Mouse (Mus musculus): ENCODE data around the gene Sall4. TPM values are rescaled to one million over a fixed set of nuclear protein-coding genes. Genes with fewer than 3 reads are reported as not detected.

Gene Sall4
- total and polyA plus RNA-seq, 3 experiments = not detected

- Histone ChIP-seq H3K9ac (ENCODE audit: control insufficient read depth, low read depth, low read length, poor library complexity, severe bottlenecking) (no peak overlapping the region), H3K4me1 (ENCODE audit: control insufficient read depth in 1 of 2, insufficient read depth in 2 of 2, low read length in 2 of 2) (no peaks in the 10 kb centered on the region), H3K27me3 (ENCODE audit: control insufficient read depth in 1 of 2, insufficient read depth in 2 of 2, low read length in 2 of 2) (no peaks in the 10 kb centered on the region), H3K9me3 (replicated peaks; ENCODE audit: insufficient read depth, low read length) (no peaks in the 10 kb centered on the region), H3K79me2 (ENCODE audit: control insufficient read depth, insufficient read depth, low read length, poor library complexity) (no peaks in the 10 kb centered on the region), H3K27ac (ENCODE audit: control insufficient read depth, low read depth, low read length) (no peak overlapping the region), H3K4me3 (ENCODE audit: control insufficient read depth in 1 of 2, insufficient read depth in 1 of 2, low read depth in 2 of 2, low read length in 2 of 2) (no peak overlapping the region), H3K36me3 (ENCODE audit: control insufficient read depth in 1 of 2, insufficient read depth in 2 of 2, low read length in 2 of 2) (no peaks in the 10 kb centered on the region)
- TF ChIP-seq ZMIZ1 (IDR thresholded peaks at IDR 0.05; ENCODE audit: low read depth, low read length) (no peak), CHD2 (IDR thresholded peaks at IDR 0.05; ENCODE audit: low read length) (no peak), ZC3H11A (IDR thresholded peaks at IDR 0.05; ENCODE audit: low read depth, low read length) (no peak), ETS1 (IDR thresholded peaks at IDR 0.05; ENCODE audit: low read depth, low read length) (no peak), ZKSCAN1 (IDR thresholded peaks at IDR 0.05; ENCODE audit: low read depth, low read length) (no peak), CTCF (IDR thresholded peaks at IDR 0.05 in 2 of 3, conservative IDR thresholded peaks at IDR 0.05 in 1 of 3; ENCODE audit: control insufficient read depth in 1 of 3, insufficient read depth in 1 of 3, low read depth in 2 of 3, low read length in 3 of 3, poor library complexity in 1 of 3, severe bottlenecking in 1 of 3) (no peak), MYC (IDR thresholded peaks at IDR 0.05; ENCODE audit: low read depth, low read length) (no peak), USF1 (IDR thresholded peaks at IDR 0.05; ENCODE audit: low read depth, low read length) (no peak), ZNF384 (IDR thresholded peaks at IDR 0.05; ENCODE audit: low read depth, low read length) (no peak), CHD1 (IDR thresholded peaks at IDR 0.05; ENCODE audit: low read depth, low read length) (no peak), MAFK (IDR thresholded peaks at IDR 0.05; ENCODE audit: borderline replicate concordance, low read depth, low read length) (no peak), MAZ (IDR thresholded peaks at IDR 0.05; ENCODE audit: low read depth, low read length) (no peak)
- DNase-seq (ENCODE audit: low read depth, low spot score) = no peak
These were observed 56.8 kb downstream of the Sall4 start for GRCm38 (mm10) chr2:168710979-168711378.

GRCm38 (mm10) chr2:168707766-168708165, 60.0 kb downstream of the Sall4 start:
- Histone ChIP-seq H3K79me2 (ENCODE audit: control insufficient read depth, insufficient read depth, low read length, poor library complexity) (no peaks in the 10 kb centered on the region), H3K9ac (ENCODE audit: control insufficient read depth, low read depth, low read length, poor library complexity, severe bottlenecking) (no peak overlapping the region), H3K27ac (ENCODE audit: control insufficient read depth, low read depth, low read length) (no peak overlapping the region), H3K4me1 (ENCODE audit: control insufficient read depth in 1 of 2, insufficient read depth in 2 of 2, low read length in 2 of 2) (no peaks in the 10 kb centered on the region), H3K36me3 (ENCODE audit: control insufficient read depth in 1 of 2, insufficient read depth in 2 of 2, low read length in 2 of 2) (no peaks in the 10 kb centered on the region), H3K27me3 (ENCODE audit: control insufficient read depth in 1 of 2, insufficient read depth in 2 of 2, low read length in 2 of 2) (no peaks in the 10 kb centered on the region), H3K4me3 (ENCODE audit: control insufficient read depth in 1 of 2, insufficient read depth in 1 of 2, low read depth in 2 of 2, low read length in 2 of 2) (no peak overlapping the region), H3K9me3 (replicated peaks; ENCODE audit: insufficient read depth, low read length) (no peaks in the 10 kb centered on the region)
- TF ChIP-seq ZNF384 (IDR thresholded peaks at IDR 0.05; ENCODE audit: low read depth, low read length) (no peak), MYC (IDR thresholded peaks at IDR 0.05; ENCODE audit: low read depth, low read length) (no peak), GABPA (IDR thresholded peaks at IDR 0.05; ENCODE audit: low read depth, low read length) (no peak), MAX (IDR thresholded peaks at IDR 0.05; ENCODE audit: low read length) (no peak), MXI1 (IDR thresholded peaks at IDR 0.05; ENCODE audit: low read depth, low read length) (no peak), SIN3A (IDR thresholded peaks at IDR 0.05; ENCODE audit: low read length) (no peak), TCF12 (IDR thresholded peaks at IDR 0.05; ENCODE audit: low read depth, low read length) (no peak), CHD1 (IDR thresholded peaks at IDR 0.05; ENCODE audit: low read depth, low read length) (no peak)
- DNase-seq (ENCODE audit: low read depth, low spot score) = no peak

Measured in MEL (cell line).